Mouse (Mus musculus): ENCODE results near the gene Smim27. TPM values are rescaled to one million over a fixed set of nuclear protein-coding genes. Genes with fewer than 3 reads are reported as not detected.

Gene Smim27
- total and polyA plus RNA-seq, 2 experiments from 2014 or later, result 3.0 to 13.9 TPM

- Histone ChIP-seq H3K4me2 (ENCODE audit: low read depth, low read length, poor library complexity, severe bottlenecking) (no peak overlapping the region), H3K4me3 (ENCODE audit: low read depth, low read length) (no peak overlapping the region), H3K9ac (replicated peaks; ENCODE audit: low read length, poor library complexity, severe bottlenecking) (no peak overlapping the region), H3K9me3 (ENCODE audit: low read length) (no peaks in the 10 kb centered on the region), H3K27me3 (ENCODE audit: insufficient read depth, low read length) (no peaks in the 10 kb centered on the region), H3K4me1 (ENCODE audit: insufficient read depth, low read length) (no peaks in the 10 kb centered on the region), H3K36me3 (ENCODE audit: insufficient read depth, low read length) (no peaks in the 10 kb centered on the region), H3K27ac (ENCODE audit: low read depth, low read length) (no peak overlapping the region)
- no peak for TF ChIP-seq CTCF (IDR thresholded peaks at IDR 0.05)
- 51% methylated on average over 11 of the region's 11 CpGs for WGBS
- DNase-seq (ENCODE audit: low spot score) (no peak), ATAC-seq (ENCODE audit: low FRiP score) (no peak)
Observed at GRCm38 (mm10) chr4:40310796-40311383, 41.5 kb downstream of the Smim27 start.

- no peaks in the 10 kb centered on the region for H3K4me1 ChIP-seq (ENCODE audit: insufficient read depth, low read length)
- no peak overlapping the region for H3K9ac ChIP-seq (replicated peaks; ENCODE audit: low read length, poor library complexity, severe bottlenecking)
- H3K9me3 ChIP-seq (ENCODE audit: low read length), result no peaks in the 10 kb centered on the region
- no peak for DNase-seq (ENCODE audit: low spot score)
- H3K27ac ChIP-seq (ENCODE audit: low read depth, low read length), result no peak overlapping the region
- no peak overlapping the region for H3K4me2 ChIP-seq (ENCODE audit: low read depth, low read length, poor library complexity, severe bottlenecking)
- no peak for TF ChIP-seq CTCF (IDR thresholded peaks at IDR 0.05)
- 90% methylated on average over 1 of the region's 1 CpGs for WGBS
- no peaks in the 10 kb centered on the region for H3K36me3 ChIP-seq (ENCODE audit: insufficient read depth, low read length)
- no peak for ATAC-seq (ENCODE audit: low FRiP score)
- H3K4me3 ChIP-seq (ENCODE audit: low read depth, low read length), result no peak overlapping the region
- H3K27me3 ChIP-seq (ENCODE audit: insufficient read depth, low read length), result no peaks in the 10 kb centered on the region
Observed at GRCm38 (mm10) chr4:40312213-40312612, 42.8 kb downstream of the Smim27 start.

- ATAC-seq (ENCODE audit: low FRiP score), result no peak
- no peaks in the 10 kb centered on the region for H3K9me3 ChIP-seq (ENCODE audit: low read length)
- H3K36me3 ChIP-seq (ENCODE audit: insufficient read depth, low read length), result no peaks in the 10 kb centered on the region
- no peaks in the 10 kb centered on the region for H3K27me3 ChIP-seq (ENCODE audit: insufficient read depth, low read length)
- H3K27ac ChIP-seq (ENCODE audit: low read depth, low read length), result no peak overlapping the region
- 78% methylated on average over 6 of the region's 6 CpGs for WGBS
- H3K4me2 ChIP-seq (ENCODE audit: low read depth, low read length, poor library complexity, severe bottlenecking), result no peak overlapping the region
- TF ChIP-seq CTCF (IDR thresholded peaks at IDR 0.05), result no peak
- no peak for DNase-seq (ENCODE audit: low spot score)
- H3K4me1 ChIP-seq (ENCODE audit: insufficient read depth, low read length), result no peaks in the 10 kb centered on the region
- no peak overlapping the region for H3K4me3 ChIP-seq (ENCODE audit: low read depth, low read length)
- H3K9ac ChIP-seq (replicated peaks; ENCODE audit: low read length, poor library complexity, severe bottlenecking), result no peak overlapping the region
Observed at GRCm38 (mm10) chr4:40313026-40313425, 43.6 kb downstream of the Smim27 start.

GRCm38 (mm10) chr4:40317404-40317803 is 48.0 kb downstream of the Smim27 start:
- Histone ChIP-seq H3K4me1 (ENCODE audit: insufficient read depth, low read length) (no peaks in the 10 kb centered on the region), H3K27ac (ENCODE audit: low read depth, low read length) (no peak overlapping the region), H3K36me3 (ENCODE audit: insufficient read depth, low read length) (no peaks in the 10 kb centered on the region), H3K9ac (replicated peaks; ENCODE audit: low read length, poor library complexity, severe bottlenecking) (no peak overlapping the region), H3K27me3 (ENCODE audit: insufficient read depth, low read length) (no peaks in the 10 kb centered on the region), H3K4me2 (ENCODE audit: low read depth, low read length, poor library complexity, severe bottlenecking) (no peak overlapping the region), H3K9me3 (ENCODE audit: low read length) (no peaks in the 10 kb centered on the region), H3K4me3 (ENCODE audit: low read depth, low read length) (no peak overlapping the region)
- TF ChIP-seq CTCF (IDR thresholded peaks at IDR 0.05), result no peak
- 63% methylated on average over 3 of the region's 3 CpGs for WGBS
- ATAC-seq (ENCODE audit: low FRiP score) (peak; percentile 56), DNase-seq (ENCODE audit: low spot score) (peak; percentile 65)

Other genes with a start within 250 kb of the Smim27 start
- 54.0 and 57.5 TPM in 2 replicates for gene Aco1, start 126.5 kb upstream of the Smim27 start, total RNA-seq (2014; rRNA removed)
- gene Aco1, start 126.5 kb upstream of the Smim27 start, polyA plus RNA-seq (2015; fragmentation: Nextera tagmentation; extraction: Ambion mirVana), result 33.2 TPM in 2 replicates
- gene Ddx58, start 29.8 kb upstream of the Smim27 start, total RNA-seq (2014; rRNA removed), result 5.0 and 6.4 TPM in 2 replicates
- gene Ddx58, start 29.8 kb upstream of the Smim27 start, polyA plus RNA-seq (2015; fragmentation: Nextera tagmentation; extraction: Ambion mirVana), result 3.0 and 3.3 TPM in 2 replicates
- gene Topors, start 271 bp downstream of the Smim27 start, total RNA-seq (2014; rRNA removed), result 24.4 and 25.3 TPM in 2 replicates
- 25.9 and 29.9 TPM in 2 replicates for gene Topors, start 271 bp downstream of the Smim27 start, polyA plus RNA-seq (2015; fragmentation: Nextera tagmentation; extraction: Ambion mirVana)
- gene Ndufb6, start 9.8 kb downstream of the Smim27 start, total RNA-seq (2014; rRNA removed), result 129 and 174 TPM in 2 replicates
- gene Ndufb6, start 9.8 kb downstream of the Smim27 start, polyA plus RNA-seq (2015; fragmentation: Nextera tagmentation; extraction: Ambion mirVana), result 399 and 439 TPM in 2 replicates
- gene Tmem215, start 202.6 kb downstream of the Smim27 start, total RNA-seq (2014; rRNA removed), result 0.88 and 2.5 TPM in 2 replicates
- 1.6 and 2.1 TPM in 2 replicates for gene Tmem215, start 202.6 kb downstream of the Smim27 start, polyA plus RNA-seq (2015; fragmentation: Nextera tagmentation; extraction: Ambion mirVana)

All from midbrain, postnatal 0 days (tissue).